Mouse (Mus musculus): Measurements from ENCODE around the gene Slc38a10. TPM values are rescaled to one million over a fixed set of nuclear protein-coding genes. Genes with fewer than 3 reads are reported as not detected.
A peak's percentile ranks its signal among the peaks of the same experiment; 100 is the strongest.

The Slc38a10 gene
- polyA plus RNA-seq, 2 experiments: 71.9 to 92.3 TPM

GRCm38 (mm10) chr11:120085891-120086627 is 65.1 kb downstream of the Slc38a10 start:
- TF ChIP-seq POLR2A (IDR thresholded peaks at IDR 0.05; ENCODE audit: borderline replicate concordance, extremely low read depth, insufficient read depth, insufficient read length): no peak

GRCm38 (mm10) chr11:120080282-120080681 is 70.9 kb downstream of the Slc38a10 start:
- H3K4me2 ChIP-seq (replicated peaks; ENCODE audit: low read depth, low read length, severe bottlenecking): no peak overlapping the region
- no peaks in the 10 kb centered on the region for H3K27me3 ChIP-seq (ENCODE audit: control insufficient read depth, insufficient read depth, low read length)
- ATAC-seq (ENCODE audit: low FRiP score, low read depth) (no peak), DNase-seq (ENCODE audit: low spot score) (no peak)
- WGBS: 79% methylated on average over 6 of the region's 6 CpGs
- H3K36me3 ChIP-seq (ENCODE audit: control insufficient read depth, insufficient read depth, low read length): peaks cover 68% of the 10 kb centered on the region
- peaks cover 3% of the 10 kb centered on the region for H3K4me1 ChIP-seq (ENCODE audit: control insufficient read depth, insufficient read depth, low read length)
- H3K9ac ChIP-seq (ENCODE audit: low read depth, low read length, severe bottlenecking): no peak overlapping the region
- no peaks in the 10 kb centered on the region for H3K9me3 ChIP-seq (ENCODE audit: control insufficient read depth, low read length)
- H3K4me3 ChIP-seq (replicated peaks; ENCODE audit: low read length): no peak overlapping the region
- TF ChIP-seq POLR2A (IDR thresholded peaks at IDR 0.05; ENCODE audit: borderline replicate concordance, extremely low read depth, insufficient read depth, insufficient read length): no peak
- no peak overlapping the region for H3K27ac ChIP-seq (replicated peaks; ENCODE audit: low read depth, low read length)

More at GRCm38 (mm10) chr11:120085891-120086627, 65.1 kb downstream of the Slc38a10 start:
- H3K36me3 ChIP-seq (ENCODE audit: control insufficient read depth, insufficient read depth, low read length): peaks cover 31% of the 10 kb centered on the region
- peak; percentile 0; the same call in 1 of the 2 replicates for ATAC-seq (ENCODE audit: low FRiP score, low read depth)
- no peak for DNase-seq (ENCODE audit: low spot score)
- peak overlapping the region; percentile 52; the same call in 1 of the 2 replicates for H3K27ac ChIP-seq (replicated peaks; ENCODE audit: low read depth, low read length)
- peak overlapping the region; percentile 95 for H3K4me2 ChIP-seq (replicated peaks; ENCODE audit: low read depth, low read length, severe bottlenecking)
- under 1% methylated on average over 20 of the region's 25 CpGs for WGBS
- H3K9ac ChIP-seq (ENCODE audit: low read depth, low read length, severe bottlenecking): peak overlapping the region; percentile 88
- H3K4me3 ChIP-seq (replicated peaks; ENCODE audit: low read length): peak overlapping the region; percentile 94
- no peaks in the 10 kb centered on the region for H3K27me3 ChIP-seq (ENCODE audit: control insufficient read depth, insufficient read depth, low read length)
- peaks cover 11% of the 10 kb centered on the region for H3K4me1 ChIP-seq (ENCODE audit: control insufficient read depth, insufficient read depth, low read length)
- H3K9me3 ChIP-seq (ENCODE audit: control insufficient read depth, low read length): no peaks in the 10 kb centered on the region

GRCm38 (mm10) chr11:120076191-120076590 is 75.0 kb downstream of the Slc38a10 start:
- 82% methylated on average over 3 of the region's 3 CpGs for WGBS
- H3K27ac ChIP-seq (replicated peaks; ENCODE audit: low read depth, low read length): no peak overlapping the region
- H3K4me3 ChIP-seq (replicated peaks; ENCODE audit: low read length): no peak overlapping the region
- no peak overlapping the region for H3K9ac ChIP-seq (ENCODE audit: low read depth, low read length, severe bottlenecking)
- H3K4me2 ChIP-seq (replicated peaks; ENCODE audit: low read depth, low read length, severe bottlenecking): no peak overlapping the region
- no peak for DNase-seq (ENCODE audit: low spot score)
- peaks cover 78% of the 10 kb centered on the region for H3K36me3 ChIP-seq (ENCODE audit: control insufficient read depth, insufficient read depth, low read length)
- no peak for TF ChIP-seq POLR2A (IDR thresholded peaks at IDR 0.05; ENCODE audit: borderline replicate concordance, extremely low read depth, insufficient read depth, insufficient read length)
- no peaks in the 10 kb centered on the region for H3K27me3 ChIP-seq (ENCODE audit: control insufficient read depth, insufficient read depth, low read length)
- H3K9me3 ChIP-seq (ENCODE audit: control insufficient read depth, low read length): no peaks in the 10 kb centered on the region
- no peak for ATAC-seq (ENCODE audit: low FRiP score, low read depth)
- H3K4me1 ChIP-seq (ENCODE audit: control insufficient read depth, insufficient read depth, low read length): 0 out of 2 replicates have a peak, but pooled peaks cover 4% of the 10 kb centered on the region

GRCm38 (mm10) chr11:120072986-120073647 is 78.0 kb downstream of the Slc38a10 start:
- WGBS: 95% methylated on average over 9 of the region's 9 CpGs
- no peak overlapping the region for H3K4me2 ChIP-seq (replicated peaks; ENCODE audit: low read depth, low read length, severe bottlenecking)
- H3K4me1 ChIP-seq (ENCODE audit: control insufficient read depth, insufficient read depth, low read length): 0 out of 2 replicates have a peak, but pooled peaks cover 4% of the 10 kb centered on the region
- no peak overlapping the region for H3K27ac ChIP-seq (replicated peaks; ENCODE audit: low read depth, low read length)
- no peaks in the 10 kb centered on the region for H3K9me3 ChIP-seq (ENCODE audit: control insufficient read depth, low read length)
- no peaks in the 10 kb centered on the region for H3K27me3 ChIP-seq (ENCODE audit: control insufficient read depth, insufficient read depth, low read length)
- H3K36me3 ChIP-seq (ENCODE audit: control insufficient read depth, insufficient read depth, low read length): peaks cover 84% of the 10 kb centered on the region
- TF ChIP-seq POLR2A (IDR thresholded peaks at IDR 0.05; ENCODE audit: borderline replicate concordance, extremely low read depth, insufficient read depth, insufficient read length): no peak
- ATAC-seq (ENCODE audit: low FRiP score, low read depth): no peak
- DNase-seq (ENCODE audit: low spot score): no peak
- no peak overlapping the region for H3K9ac ChIP-seq (ENCODE audit: low read depth, low read length, severe bottlenecking)
- no peak overlapping the region for H3K4me3 ChIP-seq (replicated peaks; ENCODE audit: low read length)

GRCm38 (mm10) chr11:120071731-120072320 is 79.3 kb downstream of the Slc38a10 start:
- Histone ChIP-seq H3K36me3 (ENCODE audit: control insufficient read depth, insufficient read depth, low read length) (peaks cover 88% of the 10 kb centered on the region), H3K27ac (replicated peaks; ENCODE audit: low read depth, low read length) (no peak overlapping the region)
- 79% methylated on average over 7 of the region's 7 CpGs for WGBS

More at GRCm38 (mm10) chr11:120071731-120072320, 79.3 kb downstream of the Slc38a10 start:
- Histone ChIP-seq H3K4me1 (ENCODE audit: control insufficient read depth, insufficient read depth, low read length) (0 out of 2 replicates have a peak, but pooled peaks cover 4% of the 10 kb centered on the region), H3K9ac (ENCODE audit: low read depth, low read length, severe bottlenecking) (no peak overlapping the region), H3K4me2 (replicated peaks; ENCODE audit: low read depth, low read length, severe bottlenecking) (no peak overlapping the region), H3K9me3 (ENCODE audit: control insufficient read depth, low read length) (no peaks in the 10 kb centered on the region), H3K4me3 (replicated peaks; ENCODE audit: low read length) (no peak overlapping the region), H3K27me3 (ENCODE audit: control insufficient read depth, insufficient read depth, low read length) (no peaks in the 10 kb centered on the region)
- DNase-seq (ENCODE audit: low spot score) (no peak), ATAC-seq (ENCODE audit: low FRiP score, low read depth) (no peak)
- no peak for TF ChIP-seq POLR2A (IDR thresholded peaks at IDR 0.05; ENCODE audit: borderline replicate concordance, extremely low read depth, insufficient read depth, insufficient read length)

Data from limb, embryonic 14.5 days (tissue).